Mouse (Mus musculus) bone marrow macrophage, adult 2 months (primary cell): Measurements from ENCODE around the gene Hesx1.

Source experiments
- CTCF ChIP-seq: IDR thresholded peaks from 2 replicates; pipeline ENCODE4 v1.5.1; 2012; ENCODE audit warnings: low read depth, mild to moderate bottlenecking, low read length, moderate library complexity
- POLR2A ChIP-seq: IDR thresholded peaks from 2 replicates; pipeline ENCODE4 v1.6.1; 2012; ENCODE audit warnings: mild to moderate bottlenecking, low read depth, low read length, borderline replicate concordance

DNA sequence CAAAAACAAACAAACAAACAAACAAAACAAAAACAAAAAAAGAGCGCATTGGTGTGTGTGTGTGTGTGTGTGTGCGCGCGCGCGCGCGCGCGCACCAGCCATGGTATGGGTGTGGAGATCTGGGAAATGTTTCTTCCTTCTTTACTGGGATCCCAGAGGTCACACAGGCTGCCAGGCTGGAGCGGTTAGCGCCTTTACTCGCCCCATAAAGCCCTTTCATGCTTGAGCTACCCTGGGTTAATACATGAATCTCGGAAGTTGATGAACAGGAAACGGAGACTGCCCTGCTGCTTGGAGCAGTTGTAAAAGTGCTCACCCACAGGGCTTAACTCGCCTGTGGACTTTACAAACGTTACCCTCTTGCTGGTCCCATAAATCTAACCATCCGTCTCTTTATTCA, 2.6 kb upstream of the Hesx1 start:
- TF ChIP-seq CTCF, result no peak
- no peak for TF ChIP-seq POLR2A
